Mouse (Mus musculus): ENCODE results near the gene Rgs8. TPM values are rescaled to one million over a fixed set of nuclear protein-coding genes. Genes with fewer than 3 reads are reported as not detected.

Gene Rgs8
- total RNA-seq, 1 experiment: 0.31 TPM

DNA sequence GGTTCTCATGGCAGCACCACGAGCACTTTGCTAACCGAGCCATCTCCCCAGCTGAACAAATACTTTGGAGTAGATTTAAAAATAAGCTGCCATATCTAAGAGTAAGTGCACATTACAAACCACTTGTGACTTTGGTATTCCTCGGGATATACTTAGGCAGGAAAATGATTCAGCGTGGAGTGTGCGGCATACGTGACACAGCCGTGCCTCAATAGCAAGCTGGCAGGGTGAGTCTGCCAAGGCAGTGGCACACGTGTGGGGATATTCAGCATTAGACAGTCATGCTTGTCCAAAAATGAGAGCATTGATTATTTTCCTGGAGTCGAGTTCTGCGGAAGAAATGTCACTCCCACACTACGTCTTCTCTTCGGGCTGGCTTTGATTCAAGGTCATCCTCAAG lies 21.1 kb downstream of the Rgs8 start:
- H3K36me3 ChIP-seq (ENCODE audit: control insufficient read depth, insufficient read depth, low read length, poor library complexity, severe bottlenecking): no peaks in the 10 kb centered on the region
- no peak overlapping the region for H3K4me3 ChIP-seq (ENCODE audit: insufficient read depth in 1 of 2, low read depth in 1 of 2, low read length in 2 of 2, poor library complexity in 1 of 2, severe bottlenecking in 1 of 2)
- no peaks in the 10 kb centered on the region for H3K9me3 ChIP-seq (ENCODE audit: control insufficient read depth, insufficient read depth, low read depth, low read length)
- in situ Hi-C loops (cut with MboI; ENCODE audit: low sequenced_read_pairs in 2 of 2, unreplicated experiment in 2 of 2): no loop called here
- peaks cover 0 to 3% of the 10 kb centered on the region in 2 experiments; a peak in 2 of 4 replicates for H3K4me1 ChIP-seq (ENCODE audit: control insufficient read depth in 2 of 2, insufficient read depth in 2 of 2, low read length in 2 of 2, poor library complexity in 1 of 2)
- no peak overlapping the region for H3K9ac ChIP-seq (ENCODE audit: insufficient read depth, low read depth, low read length, poor library complexity, severe bottlenecking)
- DNase-seq (ENCODE audit: low read depth, low spot score): no peak
- H3K27ac ChIP-seq (ENCODE audit: insufficient read depth, low read depth, low read length, poor library complexity, severe bottlenecking): no peak overlapping the region; the same call in 1 of the 2 replicates
- TF ChIP-seq HCFC1 (IDR thresholded peaks at IDR 0.05; ENCODE audit: borderline replicate concordance, insufficient read depth, low read length) (no peak), ZNF384 (IDR thresholded peaks at IDR 0.05; ENCODE audit: low read depth, low read length) (no peak), CHD2 (IDR thresholded peaks at IDR 0.05; ENCODE audit: low read depth, low read length) (no peak), MAFK (IDR thresholded peaks at IDR 0.05; ENCODE audit: insufficient read depth, low read depth, low read length) (no peak), ZC3H11A (IDR thresholded peaks at IDR 0.05; ENCODE audit: borderline replicate concordance, low read depth, low read length) (no peak)

- DNase-seq (ENCODE audit: low read depth, low spot score): no peak
- peaks cover 2 to 13% of the 10 kb centered on the region in 2 experiments; a peak in 3 of 4 replicates for H3K4me1 ChIP-seq (ENCODE audit: control insufficient read depth in 2 of 2, insufficient read depth in 2 of 2, low read length in 2 of 2, poor library complexity in 1 of 2)
- TF ChIP-seq ZC3H11A (IDR thresholded peaks at IDR 0.05; ENCODE audit: borderline replicate concordance, low read depth, low read length) (no peak), MAFK (IDR thresholded peaks at IDR 0.05; ENCODE audit: insufficient read depth, low read depth, low read length) (no peak), CHD2 (IDR thresholded peaks at IDR 0.05; ENCODE audit: low read depth, low read length) (no peak)
- H3K27ac ChIP-seq (ENCODE audit: insufficient read depth, low read depth, low read length, poor library complexity, severe bottlenecking): no peak overlapping the region
- no peak overlapping the region for H3K4me3 ChIP-seq (ENCODE audit: insufficient read depth in 1 of 2, low read depth in 1 of 2, low read length in 2 of 2, poor library complexity in 1 of 2, severe bottlenecking in 1 of 2)
- in situ Hi-C loops (cut with MboI; ENCODE audit: low sequenced_read_pairs in 2 of 2, unreplicated experiment in 2 of 2): no loop called here
- no peak overlapping the region for H3K9ac ChIP-seq (ENCODE audit: insufficient read depth, low read depth, low read length, poor library complexity, severe bottlenecking)
- no peaks in the 10 kb centered on the region for H3K36me3 ChIP-seq (ENCODE audit: control insufficient read depth, insufficient read depth, low read length, poor library complexity, severe bottlenecking)
- H3K9me3 ChIP-seq (ENCODE audit: control insufficient read depth, insufficient read depth, low read depth, low read length): no peaks in the 10 kb centered on the region
Measured at GRCm38 (mm10) chr1:153675591-153675990, 22.8 kb downstream of the Rgs8 start.

GRCm38 (mm10) chr1:153677635-153678034 lies 24.8 kb downstream of the Rgs8 start:
- H3K9me3 ChIP-seq (ENCODE audit: control insufficient read depth, insufficient read depth, low read depth, low read length): no peaks in the 10 kb centered on the region
- no peaks in the 10 kb centered on the region for H3K36me3 ChIP-seq (ENCODE audit: control insufficient read depth, insufficient read depth, low read length, poor library complexity, severe bottlenecking)
- in situ Hi-C loops (cut with MboI; ENCODE audit: low sequenced_read_pairs in 2 of 2, unreplicated experiment in 2 of 2): no loop called here
- no peak overlapping the region for H3K4me3 ChIP-seq (ENCODE audit: insufficient read depth in 1 of 2, low read depth in 1 of 2, low read length in 2 of 2, poor library complexity in 1 of 2, severe bottlenecking in 1 of 2)
- no peak for TF ChIP-seq HCFC1 (IDR thresholded peaks at IDR 0.05; ENCODE audit: borderline replicate concordance, insufficient read depth, low read length)
- TF ChIP-seq ZNF384 (IDR thresholded peaks at IDR 0.05; ENCODE audit: low read depth, low read length): no peak
- no peak for TF ChIP-seq ZC3H11A (IDR thresholded peaks at IDR 0.05; ENCODE audit: borderline replicate concordance, low read depth, low read length)
- no peak for TF ChIP-seq MAFK (IDR thresholded peaks at IDR 0.05; ENCODE audit: insufficient read depth, low read depth, low read length)
- TF ChIP-seq CHD2 (IDR thresholded peaks at IDR 0.05; ENCODE audit: low read depth, low read length): no peak
- peaks cover 2 to 14% of the 10 kb centered on the region in 2 experiments; a peak in 3 of 4 replicates for H3K4me1 ChIP-seq (ENCODE audit: control insufficient read depth in 2 of 2, insufficient read depth in 2 of 2, low read length in 2 of 2, poor library complexity in 1 of 2)
- H3K27ac ChIP-seq (ENCODE audit: insufficient read depth, low read depth, low read length, poor library complexity, severe bottlenecking): no peak overlapping the region
- peak; percentile 59 for DNase-seq (ENCODE audit: low read depth, low spot score)
- no peak overlapping the region for H3K9ac ChIP-seq (ENCODE audit: insufficient read depth, low read depth, low read length, poor library complexity, severe bottlenecking)

DNA sequence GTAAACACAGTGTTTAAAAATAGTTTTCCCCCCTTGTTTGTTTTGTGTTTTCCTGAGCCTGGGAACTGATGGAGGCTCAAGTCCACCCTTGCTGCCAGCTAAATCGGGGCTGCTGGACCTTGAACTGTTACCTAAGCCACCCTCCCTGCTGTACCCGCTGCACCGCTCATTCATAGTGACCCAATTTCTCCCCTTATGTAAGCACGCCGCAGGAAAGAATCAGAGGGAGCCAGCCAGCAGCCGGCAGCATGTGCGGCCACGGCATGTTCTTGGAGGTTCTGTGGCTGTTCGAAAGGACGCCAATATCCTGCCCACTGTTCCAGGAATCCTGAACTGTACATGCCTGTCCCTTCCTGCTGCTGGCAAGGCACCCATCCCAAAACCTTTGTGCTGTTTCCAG lies 26.3 kb downstream of the Rgs8 start:
- H3K27ac ChIP-seq (ENCODE audit: insufficient read depth, low read depth, low read length, poor library complexity, severe bottlenecking): no peak overlapping the region

DNA sequence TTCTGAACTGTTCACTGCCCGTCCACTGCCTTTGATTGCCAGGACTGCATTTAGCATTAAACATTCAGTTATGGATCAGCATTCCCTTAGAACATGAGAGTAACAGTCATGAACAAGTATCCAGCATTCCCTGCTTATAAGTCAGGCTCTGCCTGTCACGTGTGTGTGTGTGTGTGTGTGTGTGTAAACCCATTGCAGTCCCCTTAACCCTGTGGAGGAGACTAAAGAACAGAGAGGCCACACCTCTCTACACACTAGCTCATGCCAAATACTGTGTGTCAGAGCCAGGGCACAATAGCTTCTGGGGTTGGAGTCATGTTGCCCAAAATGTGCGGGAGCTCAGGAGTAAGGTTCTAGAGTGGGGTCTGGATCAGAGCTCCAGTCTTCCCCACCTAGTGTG lies 26.8 kb downstream of the Rgs8 start:
- in situ Hi-C loops (cut with MboI; ENCODE audit: low sequenced_read_pairs in 2 of 2, unreplicated experiment in 2 of 2): no loop called here
- Histone ChIP-seq H3K4me3 (ENCODE audit: insufficient read depth in 1 of 2, low read depth in 1 of 2, low read length in 2 of 2, poor library complexity in 1 of 2, severe bottlenecking in 1 of 2) (peak overlapping the region in 1 of 2 experiments; percentile 7; a peak in 1 of 4 replicates), H3K9me3 (ENCODE audit: control insufficient read depth, insufficient read depth, low read depth, low read length) (no peaks in the 10 kb centered on the region), H3K36me3 (ENCODE audit: control insufficient read depth, insufficient read depth, low read length, poor library complexity, severe bottlenecking) (no peaks in the 10 kb centered on the region), H3K27ac (ENCODE audit: insufficient read depth, low read depth, low read length, poor library complexity, severe bottlenecking) (no peak overlapping the region), H3K9ac (ENCODE audit: insufficient read depth, low read depth, low read length, poor library complexity, severe bottlenecking) (no peak overlapping the region), H3K4me1 (ENCODE audit: control insufficient read depth in 2 of 2, insufficient read depth in 2 of 2, low read length in 2 of 2, poor library complexity in 1 of 2) (peaks cover 2 to 14% of the 10 kb centered on the region in 2 experiments; a peak in 3 of 4 replicates)
- TF ChIP-seq CHD2 (IDR thresholded peaks at IDR 0.05; ENCODE audit: low read depth, low read length) (no peak), ZC3H11A (IDR thresholded peaks at IDR 0.05; ENCODE audit: borderline replicate concordance, low read depth, low read length) (no peak), MAFK (IDR thresholded peaks at IDR 0.05; ENCODE audit: insufficient read depth, low read depth, low read length) (no peak), ZNF384 (IDR thresholded peaks at IDR 0.05; ENCODE audit: low read depth, low read length) (no peak), HCFC1 (IDR thresholded peaks at IDR 0.05; ENCODE audit: borderline replicate concordance, insufficient read depth, low read length) (no peak)
- no peak for DNase-seq (ENCODE audit: low read depth, low spot score)

More for the DNA sequence above, 26.3 kb downstream of the Rgs8 start:
- in situ Hi-C loops (cut with MboI; ENCODE audit: low sequenced_read_pairs in 2 of 2, unreplicated experiment in 2 of 2): no loop called here
- Histone ChIP-seq H3K4me1 (ENCODE audit: control insufficient read depth in 2 of 2, insufficient read depth in 2 of 2, low read length in 2 of 2, poor library complexity in 1 of 2) (peaks cover 2 to 14% of the 10 kb centered on the region in 2 experiments; a peak in 3 of 4 replicates), H3K9ac (ENCODE audit: insufficient read depth, low read depth, low read length, poor library complexity, severe bottlenecking) (no peak overlapping the region), H3K9me3 (ENCODE audit: control insufficient read depth, insufficient read depth, low read depth, low read length) (no peaks in the 10 kb centered on the region), H3K36me3 (ENCODE audit: control insufficient read depth, insufficient read depth, low read length, poor library complexity, severe bottlenecking) (no peaks in the 10 kb centered on the region), H3K4me3 (ENCODE audit: insufficient read depth in 1 of 2, low read depth in 1 of 2, low read length in 2 of 2, poor library complexity in 1 of 2, severe bottlenecking in 1 of 2) (no peak overlapping the region; a peak in 1 of 4 replicates)
- DNase-seq (ENCODE audit: low read depth, low spot score): no peak
- no peak for TF ChIP-seq MAFK (IDR thresholded peaks at IDR 0.05; ENCODE audit: insufficient read depth, low read depth, low read length)
- no peak for TF ChIP-seq CHD2 (IDR thresholded peaks at IDR 0.05; ENCODE audit: low read depth, low read length)
- TF ChIP-seq ZC3H11A (IDR thresholded peaks at IDR 0.05; ENCODE audit: borderline replicate concordance, low read depth, low read length): no peak
- no peak for TF ChIP-seq ZNF384 (IDR thresholded peaks at IDR 0.05; ENCODE audit: low read depth, low read length)
- TF ChIP-seq HCFC1 (IDR thresholded peaks at IDR 0.05; ENCODE audit: borderline replicate concordance, insufficient read depth, low read length): no peak
